Mouse (Mus musculus) embryonic facial prominence, embryonic 11.5 days (tissue): ENCODE results near the gene Mgat5. TPM values are rescaled to one million over a fixed set of nuclear protein-coding genes. Genes with fewer than 3 reads are reported as not detected.

Experiments
- ATAC-seq: fragments of 200-750 bp; cut with Nextera tagmentation; replicated peaks from 2 replicates; pipeline ENCODE4 v1.8.0; 2017; ENCODE audit warnings: low read depth; ENCODE audit not compliant: insufficient number of reproducible peaks, low FRiP score, low TSS enrichment
- DNase-seq: peaks from one replicate; pipeline ENCODE4 v3.0.0-alpha.2; 2015; ENCODE audit warnings: low spot score
- H3K27ac ChIP-seq: fragments of 300-500 bp; sonication (generic); replicated peaks from 2 replicates; pipeline ENCODE4 v1.5.1; 2014; ENCODE audit warnings: mild to moderate bottlenecking, low read depth, low read length, control low read depth
- H3K27me3 ChIP-seq: fragments of 300-500 bp; sonication (generic); 2 replicates; pipeline ENCODE4 v1.6.1; 2014; ENCODE audit warnings: mild to moderate bottlenecking, low read length, moderate library complexity, mixed read lengths; ENCODE audit not compliant: control insufficient read depth, insufficient read depth
- H3K36me3 ChIP-seq: fragments of 300-500 bp; sonication (generic); replicated peaks from 2 replicates; pipeline ENCODE4 v1.6.1; 2014; ENCODE audit warnings: low read depth, mild to moderate bottlenecking, low read length, moderate library complexity, mixed read lengths; ENCODE audit not compliant: control insufficient read depth, insufficient read depth
- H3K4me1 ChIP-seq: fragments of 300-500 bp; sonication (generic); 2 replicates; pipeline ENCODE4 v1.6.1; 2014; ENCODE audit warnings: low read length, mixed read lengths; ENCODE audit not compliant: control insufficient read depth, insufficient read depth
- H3K4me2 ChIP-seq: fragments of 300-500 bp; sonication (generic); 2 replicates; pipeline ENCODE4 v1.6.1; 2014; ENCODE audit warnings: low read depth, mild to moderate bottlenecking, control low read depth, low read length, moderate library complexity
- H3K4me3 ChIP-seq: fragments of 300-500 bp; sonication (generic); 2 replicates; pipeline ENCODE4 v1.5.1; 2014; ENCODE audit warnings: low read depth, low read length, control low read depth
- H3K9ac ChIP-seq: fragments of 300-500 bp; sonication (generic); replicated peaks from 2 replicates; pipeline ENCODE4 v1.6.1; 2014; ENCODE audit warnings: mild to moderate bottlenecking, control low read depth, low read length
- H3K9me3 ChIP-seq: fragments of 300-500 bp; sonication (generic); replicated peaks from 2 replicates; pipeline ENCODE4 v1.6.1; 2016; ENCODE audit warnings: mild to moderate bottlenecking, low read length, inconsistent platforms, mixed read lengths; ENCODE audit not compliant: control insufficient read depth
- WGBS: fragments of 180-500 bp; shearing (Covaris S2); extraction: QIAGEN DNeasy Blood & Tissue Kit; methylation state at CpG from one replicate; pipeline ENCODE4 v1.1.7; 2014; 5-methylcytosine and 5-hydroxymethylcytosine counted together
- polyA plus RNA-seq: library from polyadenylated mRNA; unstranded; fragments of >200 nt; fragmentation: Nextera tagmentation; extraction: Ambion mirVana; gene quantifications from 2 replicates; pipeline ENCODE4 v1.2.1, GENCODE M21; 2014

Gene Mgat5
- polyA plus RNA-seq, 1 experiment from 2014 or later = 6.1 TPM

DNA sequence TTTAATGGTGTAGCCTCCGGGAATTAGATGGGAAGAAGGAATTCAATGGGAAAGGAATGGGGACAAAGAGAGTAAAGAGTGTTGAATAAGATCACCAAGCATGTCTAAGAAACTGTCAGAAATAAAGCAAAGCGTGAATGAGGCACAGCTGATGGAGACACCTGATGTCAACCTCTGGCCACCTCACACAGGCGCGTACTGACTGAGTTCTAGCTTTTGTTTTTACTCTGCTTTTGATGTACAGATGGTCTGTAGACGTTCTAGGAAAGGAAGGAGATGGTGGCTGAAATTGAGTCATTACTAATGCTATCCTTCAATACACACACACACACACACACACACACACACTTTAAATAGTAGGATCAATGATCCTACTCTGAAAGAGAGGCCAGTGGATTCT, 149.3 kb downstream of the Mgat5 start:
- ATAC-seq (no peak), DNase-seq (no peak)
- Histone ChIP-seq H3K27me3 (no peaks in the 10 kb centered on the region), H3K4me1 (no peaks in the 10 kb centered on the region), H3K9ac (no peak overlapping the region), H3K9me3 (no peaks in the 10 kb centered on the region), H3K4me3 (no peak overlapping the region), H3K4me2 (no peak overlapping the region), H3K27ac (no peak overlapping the region), H3K36me3 (no peaks in the 10 kb centered on the region)
- 89% methylated on average over 5 of the region's 5 CpGs for WGBS

DNA sequence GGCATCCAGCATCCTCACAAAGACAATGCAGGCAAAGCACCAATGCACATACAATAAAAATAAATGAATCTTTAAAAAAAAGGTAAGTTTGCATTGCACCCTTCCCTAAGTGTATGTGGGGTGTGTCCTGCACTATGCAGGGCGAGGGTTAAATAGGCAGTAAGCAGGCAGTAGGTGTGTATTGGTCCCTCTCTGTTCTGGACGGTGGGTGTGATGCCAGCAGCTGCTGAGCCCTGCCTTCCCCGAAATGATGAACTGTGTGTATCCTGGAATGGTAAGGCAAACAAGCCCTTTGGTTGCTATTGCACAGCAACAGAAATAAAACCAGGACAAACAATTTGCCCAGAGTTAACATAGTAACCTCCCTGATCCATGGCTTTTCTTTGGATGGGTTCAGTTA, 150.2 kb downstream of the Mgat5 start:
- Histone ChIP-seq H3K4me2 (no peak overlapping the region), H3K27me3 (no peaks in the 10 kb centered on the region), H3K4me1 (no peaks in the 10 kb centered on the region), H3K9me3 (no peaks in the 10 kb centered on the region), H3K27ac (no peak overlapping the region), H3K4me3 (no peak overlapping the region), H3K9ac (no peak overlapping the region), H3K36me3 (no peaks in the 10 kb centered on the region)
- WGBS = 84% methylated on average over 3 of the region's 3 CpGs
- ATAC-seq = no peak
- DNase-seq = no peak

DNA sequence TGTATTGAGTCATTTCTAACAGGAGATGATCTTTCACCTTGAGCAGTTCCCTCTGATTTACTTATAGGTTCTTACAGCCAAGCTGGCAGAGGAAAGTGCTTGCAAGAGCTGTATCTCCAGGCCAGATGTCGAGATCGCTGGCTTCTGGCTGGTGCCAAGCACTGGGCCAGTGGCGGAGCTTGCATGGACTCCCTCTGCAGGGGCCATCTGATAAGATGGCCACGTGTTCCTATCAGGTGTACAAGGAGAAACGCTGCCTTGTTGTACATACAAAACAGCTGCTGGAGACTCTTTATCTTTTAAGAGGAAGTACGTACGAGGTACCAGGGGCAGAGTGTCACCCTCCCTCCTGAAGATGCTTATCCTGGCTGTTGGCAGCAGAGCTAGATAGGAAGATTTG, 158.8 kb downstream of the Mgat5 start:
- Histone ChIP-seq H3K4me2 (no peak overlapping the region), H3K36me3 (no peaks in the 10 kb centered on the region), H3K27ac (no peak overlapping the region), H3K4me1 (no peaks in the 10 kb centered on the region), H3K9ac (no peak overlapping the region), H3K27me3 (no peaks in the 10 kb centered on the region), H3K9me3 (no peaks in the 10 kb centered on the region), H3K4me3 (no peak overlapping the region)
- ATAC-seq = no peak
- DNase-seq = no peak
- WGBS = 86% methylated on average over 7 of the region's 7 CpGs

DNA sequence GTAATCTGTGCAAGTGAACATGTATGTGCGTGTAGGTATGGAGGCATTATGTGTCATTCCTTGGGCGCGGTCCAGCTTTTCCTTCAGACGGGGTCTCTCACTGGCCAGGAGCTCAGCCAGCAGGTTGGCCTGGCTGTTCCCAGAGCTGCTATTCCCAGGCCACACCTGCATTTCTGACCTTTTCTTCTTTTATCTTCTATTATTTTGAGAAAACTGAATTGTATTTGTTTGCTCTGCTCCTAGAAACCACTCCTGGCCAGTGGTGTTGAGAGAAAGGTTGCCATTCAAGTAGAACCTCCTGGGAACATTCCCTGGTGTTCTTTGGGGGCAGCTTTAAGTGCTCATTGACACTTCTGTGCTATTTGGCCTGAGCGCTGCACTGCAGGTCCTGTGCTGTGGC, 160.9 kb downstream of the Mgat5 start:
- no peak for ATAC-seq
- no peak overlapping the region for H3K4me3 ChIP-seq
- no peak overlapping the region for H3K9ac ChIP-seq
- H3K4me1 ChIP-seq = no peaks in the 10 kb centered on the region
- no peaks in the 10 kb centered on the region for H3K27me3 ChIP-seq
- 93% methylated on average over 5 of the region's 5 CpGs for WGBS
- no peaks in the 10 kb centered on the region for H3K36me3 ChIP-seq
- no peak for DNase-seq
- no peaks in the 10 kb centered on the region for H3K9me3 ChIP-seq
- no peak overlapping the region for H3K4me2 ChIP-seq
- H3K27ac ChIP-seq = no peak overlapping the region

DNA sequence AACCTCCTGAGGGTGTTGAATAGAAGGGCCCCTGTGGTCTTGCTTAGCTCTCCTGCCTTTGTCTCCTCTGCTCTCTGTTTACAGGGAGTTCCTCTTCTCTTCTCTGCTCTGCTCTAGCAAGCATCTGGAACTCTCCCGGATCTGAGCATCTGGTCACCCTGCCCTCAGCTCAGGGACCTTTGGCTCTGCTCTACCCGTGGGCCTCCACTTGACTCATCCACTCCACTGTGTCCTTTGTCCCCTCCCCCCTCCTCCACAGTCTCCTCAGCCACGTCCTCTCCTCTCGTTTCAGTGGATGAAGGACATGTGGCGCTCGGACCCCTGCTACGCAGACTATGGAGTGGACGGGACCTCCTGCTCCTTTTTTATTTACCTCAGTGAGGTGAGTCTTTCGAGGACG, 161.3 kb downstream of the Mgat5 start:
- Histone ChIP-seq H3K36me3 (no peaks in the 10 kb centered on the region), H3K27ac (no peak overlapping the region), H3K4me1 (no peaks in the 10 kb centered on the region), H3K9ac (no peak overlapping the region), H3K27me3 (no peaks in the 10 kb centered on the region), H3K4me2 (no peak overlapping the region), H3K9me3 (no peaks in the 10 kb centered on the region), H3K4me3 (no peak overlapping the region)
- WGBS = 72% methylated on average over 10 of the region's 10 CpGs
- no peak for ATAC-seq
- no peak for DNase-seq

DNA sequence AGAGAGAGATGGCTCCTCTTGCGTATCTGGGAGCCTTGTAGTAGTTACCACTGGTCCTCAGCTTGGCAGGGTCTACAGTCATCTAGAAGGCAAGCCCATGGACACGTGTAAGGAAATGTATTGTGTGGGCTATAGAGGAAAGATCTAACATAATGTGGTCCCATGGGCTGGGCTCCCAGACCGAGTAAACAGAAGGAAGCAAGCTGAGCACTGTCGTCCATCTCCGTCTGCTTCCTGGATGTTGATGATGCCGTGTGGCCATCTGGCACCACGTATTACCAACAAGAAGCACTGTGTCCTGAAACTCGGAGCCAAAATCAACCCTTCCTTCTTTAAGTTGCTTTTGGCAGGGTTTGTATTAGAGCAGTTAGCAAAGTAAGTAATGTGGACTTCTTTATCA, 163.7 kb downstream of the Mgat5 start:
- no peak overlapping the region for H3K4me3 ChIP-seq
- H3K4me2 ChIP-seq = no peak overlapping the region
- H3K27ac ChIP-seq = no peak overlapping the region
- ATAC-seq (no peak), DNase-seq (no peak)
- H3K9ac ChIP-seq = no peak overlapping the region
- 79% methylated on average over 8 of the region's 8 CpGs for WGBS
- no peaks in the 10 kb centered on the region; the same call in 1 of the 2 replicates for H3K4me1 ChIP-seq
- no peaks in the 10 kb centered on the region for H3K9me3 ChIP-seq
- no peaks in the 10 kb centered on the region for H3K36me3 ChIP-seq
- no peaks in the 10 kb centered on the region for H3K27me3 ChIP-seq

DNA sequence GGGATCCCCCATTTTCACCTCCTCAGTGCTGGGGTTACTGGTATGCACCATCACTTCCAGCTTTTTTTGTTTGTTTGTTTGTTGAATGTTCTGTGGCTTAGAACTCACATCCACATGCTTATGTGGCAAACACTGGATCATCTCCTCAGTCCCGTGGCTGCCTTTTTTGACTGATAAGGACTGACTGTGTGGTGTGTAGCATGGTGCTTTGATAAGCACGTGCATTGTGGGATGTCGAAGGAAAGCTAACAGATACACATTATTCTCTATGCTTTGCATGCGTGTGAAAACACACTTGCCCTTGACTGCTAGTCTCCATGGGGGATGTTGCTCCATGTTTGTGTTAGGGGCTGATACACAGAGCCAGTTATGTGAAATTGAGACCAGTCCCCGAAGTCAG, 164.7 kb downstream of the Mgat5 start:
- no peaks in the 10 kb centered on the region; the same call in 1 of the 2 replicates for H3K4me1 ChIP-seq
- H3K4me2 ChIP-seq = no peak overlapping the region
- 92% methylated on average over 5 of the region's 5 CpGs for WGBS
- H3K9ac ChIP-seq = no peak overlapping the region
- no peak for DNase-seq
- H3K9me3 ChIP-seq = no peaks in the 10 kb centered on the region
- H3K27ac ChIP-seq = no peak overlapping the region
- no peaks in the 10 kb centered on the region for H3K36me3 ChIP-seq
- no peaks in the 10 kb centered on the region for H3K27me3 ChIP-seq
- H3K4me3 ChIP-seq = no peak overlapping the region
- no peak for ATAC-seq

DNA sequence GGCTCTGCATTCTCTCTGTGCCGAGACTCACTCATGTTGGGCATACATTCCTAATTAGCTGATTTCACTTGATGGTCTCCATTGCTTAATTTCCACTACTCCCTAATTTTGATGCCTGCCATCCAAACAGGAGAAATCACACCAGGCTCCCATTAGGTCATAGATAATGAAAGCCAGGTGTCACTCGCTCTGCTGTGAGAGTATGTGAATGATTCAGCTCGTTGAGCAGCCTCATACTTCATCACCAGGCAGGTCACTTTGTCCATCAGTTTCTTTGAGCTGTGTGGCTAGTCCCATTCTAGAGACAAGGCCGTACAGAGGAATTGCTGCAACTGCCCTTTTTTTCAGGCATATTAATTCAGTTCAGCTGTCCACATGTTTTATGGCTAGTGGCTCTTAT, 167.3 kb downstream of the Mgat5 start:
- H3K4me1 ChIP-seq = no peaks in the 10 kb centered on the region; the same call in 1 of the 2 replicates
- H3K4me3 ChIP-seq = no peak overlapping the region
- no peaks in the 10 kb centered on the region for H3K36me3 ChIP-seq
- 42% methylated on average over 4 of the region's 4 CpGs for WGBS
- H3K27me3 ChIP-seq = no peaks in the 10 kb centered on the region
- peak; percentile 44 for DNase-seq
- H3K9ac ChIP-seq = no peak overlapping the region
- no peaks in the 10 kb centered on the region for H3K9me3 ChIP-seq
- H3K27ac ChIP-seq = no peak overlapping the region
- ATAC-seq = no peak
- no peak overlapping the region for H3K4me2 ChIP-seq
